Mouse (Mus musculus): ENCODE results near the gene B9d1. TPM values are rescaled to one million over a fixed set of nuclear protein-coding genes. Genes with fewer than 3 reads are reported as not detected.

Gene B9d1
- polyA plus RNA-seq, 1 experiment: 42.7 TPM

DNA sequence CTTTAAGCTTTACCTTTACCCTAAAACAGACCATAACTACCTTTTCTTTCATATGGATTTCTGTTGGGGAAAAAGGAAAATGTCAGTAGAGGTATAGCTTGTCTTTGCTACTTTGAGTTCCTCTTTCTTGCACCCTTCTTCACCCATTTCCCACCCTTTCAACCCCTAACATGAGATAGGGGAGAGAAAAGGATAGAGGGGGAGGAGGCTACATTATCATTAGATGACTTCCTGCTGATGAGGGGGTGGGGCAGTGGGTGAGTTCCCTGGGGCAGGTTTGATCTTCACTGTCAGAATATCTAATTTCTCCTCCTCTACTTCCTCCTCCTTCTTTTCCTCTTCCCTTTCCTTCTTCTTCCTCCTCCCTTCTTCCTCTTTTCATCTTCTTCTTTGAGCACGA lies 7.5 kb upstream of the B9d1 start:
- H3K27ac ChIP-seq (ENCODE audit: insufficient read depth, low read depth, low read length): no peak overlapping the region
- H3K4me1 ChIP-seq (ENCODE audit: control insufficient read depth, insufficient read depth, low read length): peaks cover 5% of the 10 kb centered on the region; the same call in 1 of the 2 replicates
- no peak for DNase-seq
- H3K4me3 ChIP-seq (ENCODE audit: insufficient read depth, low read depth, low read length): no peak overlapping the region
- no peaks in the 10 kb centered on the region for H3K36me3 ChIP-seq (ENCODE audit: control insufficient read depth, insufficient read depth, low read length)
- H3K27me3 ChIP-seq (replicated peaks; ENCODE audit: control insufficient read depth, insufficient read depth, low read length): no peaks in the 10 kb centered on the region
- 79% methylated on average over 1 of the region's 1 CpGs for WGBS
- TF ChIP-seq CTCF (conservative IDR thresholded peaks at IDR 0.05; ENCODE audit: insufficient read depth, insufficient read length, low read depth, low read length): no peak
- TF ChIP-seq POLR2A (IDR thresholded peaks at IDR 0.05; ENCODE audit: low read depth, low read length): no peak

- TF ChIP-seq POLR2A (IDR thresholded peaks at IDR 0.05; ENCODE audit: low read depth, low read length): no peak
- TF ChIP-seq CTCF (conservative IDR thresholded peaks at IDR 0.05; ENCODE audit: insufficient read depth, insufficient read length, low read depth, low read length): no peak
- H3K36me3 ChIP-seq (ENCODE audit: control insufficient read depth, insufficient read depth, low read length): no peaks in the 10 kb centered on the region
- no peak overlapping the region for H3K27ac ChIP-seq (ENCODE audit: insufficient read depth, low read depth, low read length)
- WGBS: 65% methylated on average over 6 of the region's 6 CpGs
- no peak for DNase-seq
- no peak overlapping the region for H3K4me3 ChIP-seq (ENCODE audit: insufficient read depth, low read depth, low read length)
- H3K27me3 ChIP-seq (replicated peaks; ENCODE audit: control insufficient read depth, insufficient read depth, low read length): no peaks in the 10 kb centered on the region
- no peaks in the 10 kb centered on the region; the same call in 1 of the 2 replicates for H3K4me1 ChIP-seq (ENCODE audit: control insufficient read depth, insufficient read depth, low read length)
Observed at GRCm38 (mm10) chr11:61498736-61499504, 6.0 kb upstream of the B9d1 start.

DNA sequence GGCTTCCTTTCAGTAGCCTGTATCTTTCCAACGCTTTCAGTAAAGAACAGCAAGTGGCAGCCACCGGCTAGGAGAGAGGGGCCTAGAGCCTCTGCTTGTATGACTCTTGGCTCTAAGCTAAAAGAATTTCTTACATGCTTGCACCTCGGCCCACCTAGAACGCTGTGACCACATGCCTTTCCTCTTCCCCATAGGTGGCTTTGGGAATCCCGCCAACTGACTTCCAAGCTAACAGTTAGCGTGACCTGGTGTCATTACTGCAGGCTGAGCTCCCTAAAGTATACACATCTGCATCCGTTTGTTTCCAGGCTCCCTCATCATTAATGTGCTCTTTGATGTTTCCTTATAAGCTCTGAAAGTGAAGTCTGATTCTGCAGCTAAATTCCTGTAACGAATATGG lies 1.0 kb upstream of the B9d1 start:
- TF ChIP-seq POLR2A (IDR thresholded peaks at IDR 0.05; ENCODE audit: low read depth, low read length): no peak
- no peak for TF ChIP-seq CTCF (conservative IDR thresholded peaks at IDR 0.05; ENCODE audit: insufficient read depth, insufficient read length, low read depth, low read length)
- Histone ChIP-seq H3K27me3 (replicated peaks; ENCODE audit: control insufficient read depth, insufficient read depth, low read length) (no peaks in the 10 kb centered on the region), H3K4me1 (ENCODE audit: control insufficient read depth, insufficient read depth, low read length) (no peaks in the 10 kb centered on the region), H3K36me3 (ENCODE audit: control insufficient read depth, insufficient read depth, low read length) (no peaks in the 10 kb centered on the region), H3K27ac (ENCODE audit: insufficient read depth, low read depth, low read length) (no peak overlapping the region), H3K4me3 (ENCODE audit: insufficient read depth, low read depth, low read length) (no peak overlapping the region)
- DNase-seq: no peak
- 86% methylated on average over 8 of the region's 8 CpGs for WGBS

DNA sequence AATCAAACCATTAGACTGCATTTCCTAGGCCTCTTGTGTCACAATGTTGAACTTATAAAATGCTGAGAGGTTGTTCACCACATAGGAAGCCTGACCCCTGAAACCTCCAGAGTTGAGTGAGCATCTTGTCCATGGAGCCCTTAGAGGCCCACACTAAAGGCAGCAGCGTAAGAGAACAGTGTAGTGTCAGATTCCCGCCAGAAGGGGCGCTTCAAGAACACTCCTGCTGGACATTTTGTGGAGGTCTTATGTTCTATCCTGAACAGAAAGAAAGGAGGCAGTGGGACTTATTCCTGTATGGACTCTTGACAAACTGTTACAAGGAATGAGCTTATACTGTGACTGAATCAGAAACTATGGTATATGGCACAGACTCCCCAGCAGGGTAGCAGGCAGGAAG lies 10.0 kb downstream of the B9d1 start:
- Histone ChIP-seq H3K4me1 (ENCODE audit: control insufficient read depth, insufficient read depth, low read length) (no peaks in the 10 kb centered on the region), H3K27me3 (replicated peaks; ENCODE audit: control insufficient read depth, insufficient read depth, low read length) (no peaks in the 10 kb centered on the region), H3K4me3 (ENCODE audit: insufficient read depth, low read depth, low read length) (no peak overlapping the region), H3K36me3 (ENCODE audit: control insufficient read depth, insufficient read depth, low read length) (no peaks in the 10 kb centered on the region; the same call in 1 of the 2 replicates), H3K27ac (ENCODE audit: insufficient read depth, low read depth, low read length) (no peak overlapping the region)
- TF ChIP-seq POLR2A (IDR thresholded peaks at IDR 0.05; ENCODE audit: low read depth, low read length) (no peak), CTCF (conservative IDR thresholded peaks at IDR 0.05; ENCODE audit: insufficient read depth, insufficient read length, low read depth, low read length) (peak; percentile 47)
- 60% methylated on average over 3 of the region's 3 CpGs for WGBS
- peak; percentile 57 for DNase-seq

GRCm38 (mm10) chr11:61517971-61518370 lies 13.0 kb downstream of the B9d1 start:
- Histone ChIP-seq H3K36me3 (ENCODE audit: control insufficient read depth, insufficient read depth, low read length) (no peaks in the 10 kb centered on the region; the same call in none of the 2 replicates), H3K4me3 (ENCODE audit: insufficient read depth, low read depth, low read length) (no peak overlapping the region), H3K4me1 (ENCODE audit: control insufficient read depth, insufficient read depth, low read length) (no peaks in the 10 kb centered on the region), H3K27me3 (replicated peaks; ENCODE audit: control insufficient read depth, insufficient read depth, low read length) (no peaks in the 10 kb centered on the region), H3K27ac (ENCODE audit: insufficient read depth, low read depth, low read length) (no peak overlapping the region)
- TF ChIP-seq CTCF (conservative IDR thresholded peaks at IDR 0.05; ENCODE audit: insufficient read depth, insufficient read length, low read depth, low read length) (no peak), POLR2A (IDR thresholded peaks at IDR 0.05; ENCODE audit: low read depth, low read length) (no peak)
- WGBS: 50% methylated on average over 1 of the region's 1 CpGs
- no peak for DNase-seq

GRCm38 (mm10) chr11:61518871-61519270 lies 13.9 kb downstream of the B9d1 start:
- H3K4me3 ChIP-seq (ENCODE audit: insufficient read depth, low read depth, low read length): no peak overlapping the region
- 75% methylated on average over 3 of the region's 3 CpGs for WGBS
- no peak for DNase-seq
- no peaks in the 10 kb centered on the region; the same call in none of the 2 replicates for H3K36me3 ChIP-seq (ENCODE audit: control insufficient read depth, insufficient read depth, low read length)
- TF ChIP-seq CTCF (conservative IDR thresholded peaks at IDR 0.05; ENCODE audit: insufficient read depth, insufficient read length, low read depth, low read length) (no peak), POLR2A (IDR thresholded peaks at IDR 0.05; ENCODE audit: low read depth, low read length) (no peak)
- no peak overlapping the region for H3K27ac ChIP-seq (ENCODE audit: insufficient read depth, low read depth, low read length)
- no peaks in the 10 kb centered on the region for H3K27me3 ChIP-seq (replicated peaks; ENCODE audit: control insufficient read depth, insufficient read depth, low read length)
- no peaks in the 10 kb centered on the region for H3K4me1 ChIP-seq (ENCODE audit: control insufficient read depth, insufficient read depth, low read length)

DNA sequence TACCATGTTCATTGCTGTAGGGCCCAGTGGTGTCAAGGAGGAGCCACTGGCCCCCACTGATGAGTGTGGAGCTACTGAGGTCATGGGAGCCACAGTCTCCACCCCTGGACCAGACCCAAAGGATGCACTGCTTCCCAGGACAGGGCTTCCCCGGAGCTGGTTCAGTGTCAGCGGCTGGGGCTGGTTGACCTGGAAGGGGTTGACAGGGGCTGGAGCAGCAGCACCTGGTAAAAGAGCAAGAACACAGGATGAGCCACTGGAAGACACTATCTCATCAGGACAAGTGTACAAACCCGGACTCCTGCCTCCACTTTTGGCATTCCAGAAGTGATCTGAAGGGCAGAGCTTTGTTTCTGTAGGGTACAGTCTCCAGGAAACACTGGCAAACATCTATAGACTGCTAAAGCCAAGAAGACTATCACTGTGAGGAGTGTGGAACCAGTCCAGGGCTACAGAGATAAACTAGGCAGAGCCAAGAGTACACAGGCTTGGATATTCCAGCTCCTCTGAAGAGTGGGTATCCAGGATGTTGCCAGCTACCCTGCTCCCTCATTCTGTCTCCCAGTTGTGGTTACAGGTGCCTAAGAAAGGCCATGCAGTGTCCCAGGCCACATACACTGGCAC lies 14.7 kb downstream of the B9d1 start:
- Histone ChIP-seq H3K27me3 (replicated peaks; ENCODE audit: control insufficient read depth, insufficient read depth, low read length) (no peaks in the 10 kb centered on the region), H3K36me3 (ENCODE audit: control insufficient read depth, insufficient read depth, low read length) (no peaks in the 10 kb centered on the region; the same call in none of the 2 replicates), H3K4me1 (ENCODE audit: control insufficient read depth, insufficient read depth, low read length) (no peaks in the 10 kb centered on the region), H3K27ac (ENCODE audit: insufficient read depth, low read depth, low read length) (no peak overlapping the region), H3K4me3 (ENCODE audit: insufficient read depth, low read depth, low read length) (no peak overlapping the region)
- DNase-seq: no peak
- TF ChIP-seq CTCF (conservative IDR thresholded peaks at IDR 0.05; ENCODE audit: insufficient read depth, insufficient read length, low read depth, low read length) (no peak), POLR2A (IDR thresholded peaks at IDR 0.05; ENCODE audit: low read depth, low read length) (no peak)
- WGBS: 78% methylated on average over 3 of the region's 3 CpGs
